Mouse (Mus musculus): ENCODE measurements around the gene Psors1c2. TPM values are rescaled to one million over a fixed set of nuclear protein-coding genes. Genes with fewer than 3 reads are reported as not detected.

Psors1c2 gene
- total RNA-seq, 2 experiments from 2014 or later = 0.60 to 0.82 TPM

GRCm38 (mm10) chr17:35551881-35552414 lies 18.9 kb downstream of the Psors1c2 start, which contains the start of gene Cdsn:
Gene Cdsn (plus strand): TSS chr17:35552128.
- intact Hi-C loops (cut with DNase I) = no loop called here
- DNase-seq (ENCODE audit: low spot score in 2 of 2) = no peak

- DNase-seq (ENCODE audit: low spot score in 2 of 2) = no peak
- intact Hi-C loops (cut with DNase I) = no loop called here
These were observed 21.3 kb downstream of the Psors1c2 start for GRCm38 (mm10) chr17:35554321-35554720.

GRCm38 (mm10) chr17:35554761-35555397 lies 21.9 kb downstream of the Psors1c2 start:
- DNase-seq (ENCODE audit: low spot score in 2 of 2) = no peak
- intact Hi-C loops (cut with DNase I) = no loop called here

GRCm38 (mm10) chr17:35556186-35556765 lies 23.3 kb downstream of the Psors1c2 start:
- no peak for DNase-seq (ENCODE audit: low spot score in 2 of 2)
- intact Hi-C loops (cut with DNase I) = no loop called here

GRCm38 (mm10) chr17:35556812-35557211 lies 23.8 kb downstream of the Psors1c2 start:
- intact Hi-C loops (cut with DNase I) = no loop called here
- DNase-seq (ENCODE audit: low spot score in 2 of 2) = peak in 1 of 2 experiments; percentile 32

GRCm38 (mm10) chr17:35557351-35557750 lies 24.4 kb downstream of the Psors1c2 start:
- intact Hi-C loops (cut with DNase I) = no loop called here
- DNase-seq (ENCODE audit: low spot score in 2 of 2) = no peak

- DNase-seq (ENCODE audit: low spot score in 2 of 2) = no peak
- intact Hi-C loops (cut with DNase I) = no loop called here
These were observed 25.2 kb downstream of the Psors1c2 start for GRCm38 (mm10) chr17:35558216-35558615.

GRCm38 (mm10) chr17:35567150-35567549 lies 34.1 kb downstream of the Psors1c2 start, which contains the start of gene 2300002M23Rik:
Gene 2300002M23Rik (plus strand): TSS chr17:35567450.
- no peak for DNase-seq (ENCODE audit: low spot score in 2 of 2)
- intact Hi-C loops (cut with DNase I) = no loop called here

- DNase-seq (ENCODE audit: low spot score in 2 of 2) = no peak
- intact Hi-C loops (cut with DNase I) = no loop called here
These were observed 34.8 kb downstream of the Psors1c2 start for GRCm38 (mm10) chr17:35567767-35568166.

- no peak for DNase-seq (ENCODE audit: low spot score in 2 of 2)
- intact Hi-C loops (cut with DNase I) = no loop called here
These were observed 36.3 kb downstream of the Psors1c2 start for GRCm38 (mm10) chr17:35569091-35569944.

- intact Hi-C loops (cut with DNase I) = no loop called here
- DNase-seq (ENCODE audit: low spot score in 2 of 2) = no peak
These were observed 37.8 kb downstream of the Psors1c2 start for GRCm38 (mm10) chr17:35570836-35571235.

- no peak for DNase-seq (ENCODE audit: low spot score in 2 of 2)
- intact Hi-C loops (cut with DNase I) = no loop called here
These were observed 38.5 kb downstream of the Psors1c2 start for GRCm38 (mm10) chr17:35571477-35571876.

- intact Hi-C loops (cut with DNase I) = loop anchor here (5.0 kb wide), 1 partner anchor 81 kb away; no protein-coding TSS in a partner anchor
- peak; percentile 68 to 80 for DNase-seq (ENCODE audit: low spot score in 2 of 2)
These were observed 45.2 kb downstream of the Psors1c2 start for GRCm38 (mm10) chr17:35578211-35578610.

- no peak for DNase-seq (ENCODE audit: low spot score in 2 of 2)
- intact Hi-C loops (cut with DNase I) = loop anchor here (5.0 kb wide), 2 partner anchors 84 to 154 kb away; partner anchors contain the start of gene Vars2
These were observed 49.9 kb downstream of the Psors1c2 start for GRCm38 (mm10) chr17:35582900-35583299.

Other genes with a start within 250 kb of the Psors1c2 start
- gene H2-Q1, start 212.8 kb upstream of the Psors1c2 start, total RNA-seq (2021) = under 1 TPM; 0.39 to 0.96 TPM
- under 1 TPM; 0.30 to 0.78 TPM for gene H2-Q2, start 191.0 kb upstream of the Psors1c2 start, total RNA-seq (2021)
- gene H2-Q4, start 153.6 kb upstream of the Psors1c2 start, total RNA-seq (2021) = 1 to 10 TPM; 1.4 to 1.9 TPM
- gene H2-Q6, start 108.4 kb upstream of the Psors1c2 start, total RNA-seq (2021) = under 1 TPM in 1 of 2 experiments, not detected in 1; 0.34 TPM
- under 1 TPM; 0.30 to 0.34 TPM for gene H2-Q7, start 94.0 kb upstream of the Psors1c2 start, total RNA-seq (2021)
- under 1 TPM; 0.09 to 0.39 TPM for gene H2-Q10, start 63.1 kb upstream of the Psors1c2 start, total RNA-seq (2021)
- not detected for gene Pou5f1, start 27.2 kb upstream of the Psors1c2 start, total RNA-seq (2021)
- 10 to 100 TPM in 1 of 2 experiments, 1 to 10 TPM in 1; 9.5 to 10.3 TPM for gene Tcf19, start 16.4 kb upstream of the Psors1c2 start, total RNA-seq (2021)
- gene Cchcr1, start 16.1 kb upstream of the Psors1c2 start, total RNA-seq (2021) = 10 to 100 TPM; 10.0 to 11.9 TPM
- gene Cdsn, start 18.9 kb downstream of the Psors1c2 start, total RNA-seq (2021) = 1 to 10 TPM; 1.1 to 1.3 TPM
- not detected for gene 2300002M23Rik, start 34.2 kb downstream of the Psors1c2 start, total RNA-seq (2021)
- not detected for gene Sfta2, start 68.3 kb downstream of the Psors1c2 start, total RNA-seq (2021)
- not detected for gene Gm9573, start 93.4 kb downstream of the Psors1c2 start, total RNA-seq (2021)
- gene Mucl3, start 110.5 kb downstream of the Psors1c2 start, total RNA-seq (2021) = not detected
- gene Vars2, start 134.4 kb downstream of the Psors1c2 start, total RNA-seq (2021) = 10 to 100 TPM; 31.1 to 32.6 TPM
- gene Gtf2h4, start 140.5 kb downstream of the Psors1c2 start, total RNA-seq (2021) = 10 to 100 TPM; 27.7 to 28.9 TPM
- 10 to 100 TPM; 51.9 to 55.4 TPM for gene Ddr1, start 171.4 kb downstream of the Psors1c2 start, total RNA-seq (2021)